Mouse (Mus musculus): ENCODE data around the gene Mbnl1. TPM values are rescaled to one million over a fixed set of nuclear protein-coding genes. Genes with fewer than 3 reads are reported as not detected.
A peak's percentile ranks its signal among the peaks of the same experiment; 100 is the strongest.
"Not testable (repeated sequence)": the region's sequence is repeated elsewhere in the genome, so short reads cannot be mapped to it uniquely, and the experiment has no call there.

Mbnl1 gene
- polyA plus RNA-seq, 1 experiment from 2014 or later, result 48.4 TPM

- Histone ChIP-seq H3K36me3 (replicated peaks) (no peaks in the 10 kb centered on the region), H3K27ac (no peak overlapping the region), H3K9me3 (no peaks in the 10 kb centered on the region), H3K4me1 (no peaks in the 10 kb centered on the region), H3K27me3 (replicated peaks) (no peaks in the 10 kb centered on the region), H3K4me2 (no peak overlapping the region), H3K4me3 (no peak overlapping the region), H3K9ac (no peak overlapping the region)
- 95% methylated on average over 2 of the region's 2 CpGs for WGBS
- no peak for ATAC-seq (replicated peaks)
These were observed 2.4 kb downstream of the Mbnl1 start for GRCm38 (mm10) chr3:60475055-60475454.

GRCm38 (mm10) chr3:60476751-60477255, 4.2 kb downstream of the Mbnl1 start:
- H3K36me3 ChIP-seq (replicated peaks), result no peaks in the 10 kb centered on the region
- no peak overlapping the region for H3K4me3 ChIP-seq
- H3K9me3 ChIP-seq, result no peaks in the 10 kb centered on the region
- whole genome bisulfite sequencing, result 88% methylated on average over 6 of the region's 6 CpGs
- no peak overlapping the region for H3K27ac ChIP-seq
- H3K4me2 ChIP-seq, result no peak overlapping the region
- no peaks in the 10 kb centered on the region for H3K27me3 ChIP-seq (replicated peaks)
- no peak for ATAC-seq (replicated peaks)
- no peak overlapping the region for H3K9ac ChIP-seq
- no peaks in the 10 kb centered on the region for H3K4me1 ChIP-seq

- 83% methylated on average over 2 of the region's 2 CpGs for WGBS
- Histone ChIP-seq H3K4me2 (no peak overlapping the region), H3K36me3 (replicated peaks) (no peaks in the 10 kb centered on the region), H3K4me1 (no peaks in the 10 kb centered on the region), H3K27ac (no peak overlapping the region), H3K9me3 (no peaks in the 10 kb centered on the region), H3K27me3 (replicated peaks) (no peaks in the 10 kb centered on the region), H3K4me3 (no peak overlapping the region), H3K9ac (no peak overlapping the region)
- ATAC-seq (replicated peaks), result no peak
These were observed 5.8 kb downstream of the Mbnl1 start for GRCm38 (mm10) chr3:60478433-60478832.

- no peak for ATAC-seq (replicated peaks)
- Histone ChIP-seq H3K9ac (no peak overlapping the region), H3K27me3 (replicated peaks) (no peaks in the 10 kb centered on the region), H3K9me3 (no peaks in the 10 kb centered on the region), H3K4me2 (no peak overlapping the region), H3K36me3 (replicated peaks) (no peaks in the 10 kb centered on the region), H3K4me3 (no peak overlapping the region), H3K4me1 (no peaks in the 10 kb centered on the region), H3K27ac (no peak overlapping the region)
- 89% methylated on average over 2 of the region's 2 CpGs for WGBS
These were observed 8.1 kb downstream of the Mbnl1 start for GRCm38 (mm10) chr3:60480716-60481115.

- Histone ChIP-seq H3K9me3 (no peaks in the 10 kb centered on the region), H3K4me3 (no peak overlapping the region), H3K4me2 (no peak overlapping the region), H3K27me3 (replicated peaks) (no peaks in the 10 kb centered on the region), H3K4me1 (no peaks in the 10 kb centered on the region), H3K9ac (no peak overlapping the region), H3K36me3 (replicated peaks) (no peaks in the 10 kb centered on the region), H3K27ac (no peak overlapping the region)
- WGBS, result 96% methylated on average over 2 of the region's 2 CpGs
- ATAC-seq (replicated peaks), result no peak
These were observed 9.2 kb downstream of the Mbnl1 start for GRCm38 (mm10) chr3:60481740-60482399.

GRCm38 (mm10) chr3:60483305-60483704, 10.7 kb downstream of the Mbnl1 start:
- Histone ChIP-seq H3K27ac (no peak overlapping the region), H3K4me2 (no peak overlapping the region), H3K9me3 (no peaks in the 10 kb centered on the region), H3K36me3 (replicated peaks) (no peaks in the 10 kb centered on the region), H3K27me3 (replicated peaks) (no peaks in the 10 kb centered on the region), H3K4me3 (no peak overlapping the region), H3K4me1 (no peaks in the 10 kb centered on the region), H3K9ac (no peak overlapping the region)
- no peak for ATAC-seq (replicated peaks)

GRCm38 (mm10) chr3:60485987-60486712, 13.5 kb downstream of the Mbnl1 start:
- no peak for ATAC-seq (replicated peaks)
- H3K9me3 ChIP-seq, result no peaks in the 10 kb centered on the region
- no peak overlapping the region for H3K4me2 ChIP-seq
- H3K36me3 ChIP-seq (replicated peaks), result no peaks in the 10 kb centered on the region
- no peak overlapping the region for H3K4me3 ChIP-seq
- H3K27me3 ChIP-seq (replicated peaks), result no peaks in the 10 kb centered on the region
- H3K4me1 ChIP-seq, result no peaks in the 10 kb centered on the region
- 89% methylated on average over 4 of the region's 4 CpGs for WGBS
- no peak overlapping the region for H3K9ac ChIP-seq
- no peak overlapping the region for H3K27ac ChIP-seq

GRCm38 (mm10) chr3:60486713-60487170, 14.1 kb downstream of the Mbnl1 start:
- no peak overlapping the region for H3K9ac ChIP-seq
- ATAC-seq (replicated peaks), result no peak
- no peaks in the 10 kb centered on the region for H3K36me3 ChIP-seq (replicated peaks)
- no peaks in the 10 kb centered on the region for H3K9me3 ChIP-seq
- no peak overlapping the region for H3K4me2 ChIP-seq
- no peak overlapping the region for H3K27ac ChIP-seq
- no peaks in the 10 kb centered on the region for H3K4me1 ChIP-seq
- H3K27me3 ChIP-seq (replicated peaks), result no peaks in the 10 kb centered on the region
- 82% methylated on average over 3 of the region's 3 CpGs for WGBS
- H3K4me3 ChIP-seq, result no peak overlapping the region

GRCm38 (mm10) chr3:60489509-60489908, 16.9 kb downstream of the Mbnl1 start:
- ATAC-seq (replicated peaks), result no peak
- no peaks in the 10 kb centered on the region for H3K4me1 ChIP-seq
- no peak overlapping the region for H3K4me3 ChIP-seq
- H3K27me3 ChIP-seq (replicated peaks), result no peaks in the 10 kb centered on the region
- no peak overlapping the region for H3K4me2 ChIP-seq
- H3K9me3 ChIP-seq, result no peaks in the 10 kb centered on the region
- no peaks in the 10 kb centered on the region for H3K36me3 ChIP-seq (replicated peaks)
- H3K27ac ChIP-seq, result no peak overlapping the region
- H3K9ac ChIP-seq, result no peak overlapping the region
- 97% methylated on average over 6 of the region's 6 CpGs for WGBS

GRCm38 (mm10) chr3:60494774-60495535, 22.3 kb downstream of the Mbnl1 start:
- H3K4me3 ChIP-seq; H3K4me1 ChIP-seq; H3K27me3 ChIP-seq (replicated peaks); H3K27ac ChIP-seq; H3K36me3 ChIP-seq (replicated peaks); H3K9ac ChIP-seq; H3K4me2 ChIP-seq; H3K9me3 ChIP-seq: not testable (repeated sequence)
- WGBS, result 70% methylated on average over 9 of the region's 16 CpGs
- ATAC-seq (replicated peaks), result peak; percentile 67

- H3K27ac ChIP-seq, result no peak overlapping the region
- H3K36me3 ChIP-seq (replicated peaks), result no peaks in the 10 kb centered on the region
- no peak for ATAC-seq (replicated peaks)
- WGBS, result 91% methylated on average over 5 of the region's 5 CpGs
- H3K4me3 ChIP-seq, result no peak overlapping the region
- H3K4me2 ChIP-seq, result no peak overlapping the region
- H3K9me3 ChIP-seq, result no peaks in the 10 kb centered on the region
- no peaks in the 10 kb centered on the region; the same call in 1 of the 2 replicates for H3K27me3 ChIP-seq (replicated peaks)
- H3K4me1 ChIP-seq, result peaks cover 14% of the 10 kb centered on the region
- H3K9ac ChIP-seq, result no peak overlapping the region
These were observed 23.6 kb downstream of the Mbnl1 start for GRCm38 (mm10) chr3:60496197-60496596.

GRCm38 (mm10) chr3:60498151-60498550, 25.5 kb downstream of the Mbnl1 start:
- Histone ChIP-seq H3K9ac (no peak overlapping the region), H3K9me3 (no peaks in the 10 kb centered on the region), H3K27ac (no peak overlapping the region), H3K27me3 (replicated peaks) (no peaks in the 10 kb centered on the region; the same call in 1 of the 2 replicates), H3K4me1 (peaks cover 28% of the 10 kb centered on the region), H3K4me3 (no peak overlapping the region), H3K36me3 (replicated peaks) (no peaks in the 10 kb centered on the region), H3K4me2 (no peak overlapping the region)
- ATAC-seq (replicated peaks), result no peak
- WGBS, result 91% methylated on average over 2 of the region's 2 CpGs
